Mouse (Mus musculus): ENCODE measurements at regions not wholly inside any gene's neighbourhood (a gene's known extent, or its start where the extent isn't known, plus 50 kb on each side); places are given as distances from the start of the nearest gene placed in this dataset.

DNA sequence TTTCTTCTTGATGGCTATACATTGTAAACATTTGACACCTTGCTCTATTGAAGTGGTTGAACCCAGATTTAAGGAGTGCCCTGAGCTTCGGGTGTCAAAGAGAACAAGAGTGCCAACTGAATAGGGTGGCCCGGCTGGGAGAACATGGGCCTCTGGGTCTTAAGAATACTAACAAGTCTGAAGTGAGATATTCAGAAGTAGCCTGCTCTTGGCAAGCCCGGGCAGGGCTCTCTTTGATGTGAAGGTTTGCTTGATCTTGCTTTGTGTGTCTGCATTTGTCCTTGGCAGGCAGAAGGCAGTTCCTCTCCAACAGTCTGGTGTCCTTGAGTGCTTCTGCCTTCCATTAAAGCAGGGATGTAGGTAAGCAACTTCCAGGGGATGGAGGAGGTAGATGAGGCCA is 203.5 kb upstream of the Tsc22d2 start:
- no peak for TF ChIP-seq GATA1 (IDR thresholded peaks at IDR 0.05; ENCODE audit: low read length)
- no peak for TF ChIP-seq TAL1 (IDR thresholded peaks at IDR 0.05; ENCODE audit: low read length)

Data from erythroblast, embryonic 14.5 days (primary cell).